Mouse (Mus musculus) heart, embryonic 12.5 days (tissue): ENCODE data around the gene Atxn2. TPM values are rescaled to one million over a fixed set of nuclear protein-coding genes. Genes with fewer than 3 reads are reported as not detected.
"Not testable (repeated sequence)": the region's sequence is repeated elsewhere in the genome, so short reads cannot be mapped to it uniquely, and the experiment has no call there.

Experiments used
- ATAC-seq: fragments of 200-750 bp; cut with Nextera tagmentation; 2 replicates; pipeline ENCODE4 v1.8.0; 2017; ENCODE audit warnings: moderate TSS enrichment, moderate library complexity; ENCODE audit not compliant: insufficient number of reproducible peaks, low FRiP score
- H3K27ac ChIP-seq: fragments of 300-500 bp; sonication (generic); 2 replicates; pipeline ENCODE4 v1.5.1; 2016; ENCODE audit warnings: mild to moderate bottlenecking, moderate library complexity; ENCODE audit not compliant: poor library complexity, severe bottlenecking
- H3K27me3 ChIP-seq: fragments of 300-500 bp; sonication (generic); replicated peaks from 2 replicates; pipeline ENCODE4 v1.6.1; 2016; ENCODE audit warnings: mild to moderate bottlenecking, moderate library complexity
- H3K36me3 ChIP-seq: fragments of 300-500 bp; sonication (generic); 2 replicates; pipeline ENCODE4 v1.6.1; 2016; ENCODE audit warnings: mild to moderate bottlenecking, moderate library complexity
- H3K4me1 ChIP-seq: fragments of 300-500 bp; sonication (generic); replicated peaks from 2 replicates; pipeline ENCODE4 v1.6.1; 2016; ENCODE audit warnings: mild to moderate bottlenecking
- H3K4me2 ChIP-seq: fragments of 300-500 bp; sonication (generic); 2 replicates; pipeline ENCODE4 v1.6.1; 2016; ENCODE audit warnings: mild to moderate bottlenecking, moderate library complexity
- H3K4me3 ChIP-seq: fragments of 300-500 bp; sonication (generic); 2 replicates; pipeline ENCODE4 v1.5.1; 2016; ENCODE audit warnings: mild to moderate bottlenecking
- H3K9ac ChIP-seq: fragments of 300-500 bp; sonication (generic); 2 replicates; pipeline ENCODE4 v1.6.1; 2016; ENCODE audit warnings: mild to moderate bottlenecking, moderate library complexity
- H3K9me3 ChIP-seq: fragments of 300-500 bp; sonication (generic); replicated peaks from 2 replicates; pipeline ENCODE4 v1.6.1; 2016; ENCODE audit warnings: mild to moderate bottlenecking, moderate library complexity
- WGBS: fragments of 180-500 bp; shearing (Covaris S2); methylation state at CpG from one replicate; pipeline ENCODE4 v1.1.7; 2016; 5-methylcytosine and 5-hydroxymethylcytosine counted together
- polyA plus RNA-seq: library from polyadenylated mRNA; unstranded; fragments of >200 nt; fragmentation: Nextera tagmentation; extraction: Ambion mirVana; gene quantifications from 2 replicates; pipeline ENCODE4 v1.2.1, GENCODE M21; 2016

The Atxn2 gene
- polyA plus RNA-seq, 1 experiment from 2014 or later, result 83.2 TPM

DNA sequence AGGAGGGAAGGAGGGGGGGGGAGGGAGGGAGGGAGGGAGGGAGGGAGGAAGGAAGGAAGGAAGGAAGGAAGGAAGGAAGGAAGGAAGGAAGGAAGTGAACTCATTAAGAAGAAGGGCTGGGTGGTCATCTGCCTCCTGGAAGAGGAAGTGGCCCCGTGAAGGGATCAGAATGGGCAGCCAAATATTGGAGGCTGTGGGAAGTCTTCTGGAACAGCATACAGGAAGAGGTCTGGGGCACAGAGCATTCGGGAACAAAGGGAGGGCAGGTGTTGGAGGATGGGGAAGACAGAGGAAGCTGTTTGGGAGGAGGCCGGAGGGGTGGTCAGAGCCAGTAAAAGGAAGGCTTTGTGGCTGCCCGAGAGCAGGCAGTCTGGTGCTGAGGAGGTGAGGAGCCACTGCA, 134.2 kb downstream of the Atxn2 start:
- peak overlapping the region; percentile 10; the same call in 1 of the 2 replicates for H3K9ac ChIP-seq
- H3K9me3 ChIP-seq, result no peaks in the 10 kb centered on the region
- H3K27me3 ChIP-seq, result peaks cover 15% of the 10 kb centered on the region
- no peak overlapping the region for H3K27ac ChIP-seq
- H3K4me2 ChIP-seq, result no peak overlapping the region
- H3K4me3 ChIP-seq, result no peak overlapping the region
- ATAC-seq, result no peak
- peaks cover 31% of the 10 kb centered on the region for H3K4me1 ChIP-seq
- WGBS, result 21% methylated on average over 4 of the region's 4 CpGs
- H3K36me3 ChIP-seq, result no peaks in the 10 kb centered on the region

DNA sequence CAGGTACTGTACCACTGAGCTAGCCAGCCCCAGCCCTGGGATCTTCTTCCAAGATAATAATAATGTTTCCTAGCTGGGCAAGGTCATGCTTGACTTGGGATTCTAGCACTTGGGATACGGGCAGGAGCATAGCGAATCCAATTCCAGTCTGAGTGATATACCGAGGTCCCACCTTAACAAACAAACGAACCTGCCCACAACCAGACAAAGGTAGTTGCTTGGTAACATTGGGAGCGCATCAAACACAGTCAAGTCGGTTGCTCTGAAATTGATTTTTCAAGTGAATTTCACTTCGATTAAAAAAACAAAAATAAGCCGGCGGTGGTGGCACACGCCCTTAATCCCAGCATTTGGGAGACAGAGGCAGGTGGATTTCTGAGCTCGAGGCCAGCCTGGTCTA, 135.2 kb downstream of the Atxn2 start:
- Histone ChIP-seq H3K27ac (no peak overlapping the region), H3K4me3 (no peak overlapping the region), H3K9me3 (no peaks in the 10 kb centered on the region), H3K27me3 (peaks cover 15% of the 10 kb centered on the region), H3K9ac (no peak overlapping the region), H3K36me3 (no peaks in the 10 kb centered on the region; the same call in 1 of the 2 replicates), H3K4me2 (no peak overlapping the region), H3K4me1 (peaks cover 40% of the 10 kb centered on the region)
- ATAC-seq, result no peak
- 67% methylated on average over 11 of the region's 11 CpGs for WGBS

DNA sequence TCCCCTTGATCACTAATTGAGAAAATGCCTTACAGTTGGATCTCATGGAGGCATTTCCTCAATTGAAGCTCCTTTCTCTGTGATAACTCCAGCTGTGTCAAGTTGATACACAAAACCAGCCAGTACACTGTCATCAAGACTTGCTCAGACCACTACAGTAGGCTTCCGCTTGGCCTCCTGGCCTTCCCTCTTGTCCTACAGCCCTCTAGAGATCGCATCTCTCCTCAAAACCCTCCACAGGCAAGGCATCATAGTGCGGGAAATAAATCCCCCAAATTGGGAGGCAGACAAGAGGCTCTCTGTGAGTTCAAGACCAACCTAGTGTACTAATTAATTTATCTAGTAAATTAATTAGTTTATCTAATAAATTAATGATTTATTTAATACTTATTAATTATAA, 136.1 kb downstream of the Atxn2 start:
- H3K9me3 ChIP-seq, H3K4me2 ChIP-seq, ATAC-seq, H3K9ac ChIP-seq, H3K27ac ChIP-seq, H3K36me3 ChIP-seq, H3K4me3 ChIP-seq: not testable (repeated sequence)
- 78% methylated on average over 3 of the region's 3 CpGs for WGBS
- peaks cover 15% of the 10 kb centered on the region for H3K27me3 ChIP-seq
- peaks cover 46% of the 10 kb centered on the region for H3K4me1 ChIP-seq

DNA sequence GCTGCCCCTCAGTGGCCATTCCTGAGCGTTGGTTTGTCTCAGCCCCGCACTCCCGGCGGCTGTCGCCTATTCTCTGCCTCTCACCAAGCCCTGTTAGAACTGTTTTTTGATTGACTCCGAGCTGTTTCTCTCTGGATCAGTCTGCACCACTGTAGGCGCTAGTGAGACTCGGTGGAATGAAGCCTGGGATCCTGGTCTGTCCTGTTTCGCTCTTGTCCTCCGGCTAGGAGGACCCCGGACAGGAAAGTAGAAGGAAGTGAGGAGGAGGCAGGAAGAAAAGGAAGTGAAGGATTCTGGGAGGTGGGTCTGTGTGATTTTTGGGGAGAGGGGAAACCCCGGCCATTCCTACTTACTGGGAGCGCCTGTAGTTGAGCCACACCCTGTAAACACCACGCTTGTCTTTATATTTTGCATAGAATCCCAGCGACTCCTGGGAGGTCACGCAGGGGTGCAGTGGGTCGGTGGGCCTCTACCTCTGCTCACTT, 136.9 kb downstream of the Atxn2 start:
- Histone ChIP-seq H3K9me3 (no peaks in the 10 kb centered on the region), H3K4me3 (peak overlapping the region; percentile 89), H3K4me2 (peak overlapping the region; percentile 85), H3K9ac (peak overlapping the region; percentile 92), H3K4me1 (peaks cover 42% of the 10 kb centered on the region), H3K36me3 (peaks cover 17% of the 10 kb centered on the region), H3K27ac (peak overlapping the region; percentile 83), H3K27me3 (peaks cover 14% of the 10 kb centered on the region)
- under 1% methylated on average over 17 of the region's 17 CpGs for WGBS
- peak; percentile 34 for ATAC-seq

DNA sequence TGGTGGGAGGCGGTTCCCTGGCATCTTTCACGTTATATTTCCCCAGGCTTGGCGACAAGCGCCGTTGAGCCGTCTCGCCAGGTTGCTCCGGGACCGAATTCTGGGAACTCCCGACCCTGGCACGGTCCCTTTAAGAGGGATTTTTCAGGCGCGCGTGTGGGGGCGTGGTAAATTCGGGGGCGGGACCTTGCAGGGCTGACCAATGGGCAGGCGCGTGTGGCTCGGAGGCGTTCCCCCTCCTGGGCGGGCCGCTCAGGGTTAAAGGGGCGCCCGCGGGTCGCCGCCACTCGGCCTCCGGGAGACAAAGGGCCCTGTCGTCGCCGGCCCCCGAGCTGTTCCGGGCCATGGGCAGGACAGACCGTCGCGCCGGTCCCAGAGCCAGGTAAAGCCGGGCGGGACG, 137.6 kb downstream of the Atxn2 start, which contains the start of gene Pheta1:
Gene Pheta1 (plus strand): TSS at position 242 of the 400 bp plus-strand sequence.
- Histone ChIP-seq H3K4me3 (peak within 1 kb of the TSS; percentile 89), H3K4me1 (peaks cover 42% of the 10 kb centered on the region), H3K36me3 (peaks cover 24% of the 10 kb centered on the region), H3K9me3 (no peaks in the 10 kb centered on the region), H3K27me3 (peaks cover 7% of the 10 kb centered on the region), H3K27ac (peak within 1 kb of the TSS; percentile 83), H3K4me2 (peak within 1 kb of the TSS; percentile 85), H3K9ac (peak within 1 kb of the TSS; percentile 92)
- under 1% methylated on average over 38 of the region's 42 CpGs for WGBS
- peak; percentile 93 for ATAC-seq

DNA sequence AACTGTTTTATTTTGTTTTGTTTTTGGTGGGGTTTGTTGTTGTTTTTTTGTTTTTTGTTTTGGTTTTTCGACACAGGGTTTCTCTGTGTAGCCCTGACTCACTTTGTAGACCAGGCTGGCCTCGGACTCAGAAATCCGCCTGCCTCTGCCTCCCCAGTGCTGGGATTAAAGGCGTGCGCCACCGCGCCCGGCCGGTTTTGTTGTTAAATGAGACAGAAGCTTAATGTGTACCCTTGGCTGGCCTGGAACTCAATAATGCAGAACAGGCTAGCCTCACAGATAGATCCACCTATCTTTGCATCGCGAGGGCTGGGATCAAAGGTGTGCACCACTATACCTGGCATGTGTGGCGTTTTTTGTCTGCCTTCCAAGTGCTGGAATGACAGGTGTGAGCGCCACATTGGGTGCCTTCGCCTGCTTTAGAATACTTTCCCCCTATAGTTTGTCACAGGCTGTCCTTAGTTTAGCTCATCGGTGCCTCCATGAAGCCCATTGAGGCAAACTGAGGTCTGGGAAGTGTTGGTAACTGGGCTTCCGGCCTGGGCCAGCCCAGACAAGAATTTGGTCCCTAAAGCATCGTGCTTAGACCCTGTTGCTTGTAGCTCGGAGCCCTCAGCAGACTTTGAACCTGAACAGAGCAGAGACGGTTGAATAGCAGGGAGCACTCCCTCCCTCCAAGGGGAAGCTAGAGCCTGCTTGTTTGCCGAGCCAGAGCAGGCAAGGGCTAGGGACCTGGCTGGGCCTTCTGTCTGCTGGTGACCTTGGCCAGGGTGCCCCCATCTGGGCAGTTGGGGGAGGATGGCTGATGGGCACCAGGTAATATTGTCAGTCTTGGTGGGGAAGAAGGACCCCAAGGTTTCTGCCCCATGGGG, 138.6 kb downstream of the Atxn2 start:
- ATAC-seq, result no peak
- H3K4me1 ChIP-seq, result peaks cover 46% of the 10 kb centered on the region
- H3K4me2 ChIP-seq, result peak overlapping the region; percentile 85
- no peaks in the 10 kb centered on the region for H3K9me3 ChIP-seq
- H3K27ac ChIP-seq, result no peak overlapping the region
- H3K36me3 ChIP-seq, result peaks cover 33% of the 10 kb centered on the region
- 35% methylated on average over 20 of the region's 20 CpGs for WGBS
- peak overlapping the region; percentile 89 for H3K4me3 ChIP-seq
- peak overlapping the region; percentile 92 for H3K9ac ChIP-seq
- no peaks in the 10 kb centered on the region; the same call in 1 of the 2 replicates for H3K27me3 ChIP-seq

DNA sequence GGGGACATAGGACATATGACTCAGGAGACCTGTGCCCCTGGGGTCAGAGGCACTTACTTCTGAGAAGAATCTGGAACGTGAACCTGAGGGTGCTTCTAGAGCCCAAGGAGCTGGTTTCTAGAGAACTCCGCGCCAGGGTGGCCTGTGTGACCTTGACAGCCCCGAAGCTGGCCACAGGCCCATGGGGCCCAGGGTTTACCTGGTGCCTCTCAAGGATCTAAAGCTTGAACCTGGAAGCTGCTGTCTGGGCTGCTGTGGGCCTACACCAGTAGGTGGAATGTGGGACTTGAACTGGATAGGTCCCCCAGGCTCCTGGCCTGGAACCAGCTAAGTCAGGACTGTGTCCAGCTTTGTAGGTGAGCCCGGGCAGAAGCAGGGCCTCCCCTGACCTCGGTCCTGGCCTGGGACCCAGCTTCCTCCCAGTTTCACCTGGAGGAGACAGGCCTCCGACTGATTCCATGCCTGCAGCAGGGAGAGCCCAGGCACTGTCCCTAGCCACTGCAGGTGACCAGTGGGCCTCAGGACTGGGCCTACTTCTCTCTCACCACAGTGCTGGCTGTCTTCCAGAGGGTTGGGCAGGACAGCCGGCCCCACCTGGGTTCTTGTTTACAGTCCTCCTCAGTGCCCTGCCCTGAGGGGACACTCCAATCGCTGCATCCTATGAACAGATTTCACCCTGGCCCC, 142.4 kb downstream of the Atxn2 start:
- Histone ChIP-seq H3K27ac (no peak overlapping the region), H3K9ac (no peak overlapping the region), H3K4me1 (peaks cover 49% of the 10 kb centered on the region), H3K9me3 (0 out of 2 replicates have a peak, but pooled peaks cover 3% of the 10 kb centered on the region), H3K4me3 (no peak overlapping the region), H3K36me3 (peaks cover 41% of the 10 kb centered on the region), H3K27me3 (no peaks in the 10 kb centered on the region), H3K4me2 (no peak overlapping the region)
- ATAC-seq, result no peak
- WGBS, result 86% methylated on average over 9 of the region's 9 CpGs

DNA sequence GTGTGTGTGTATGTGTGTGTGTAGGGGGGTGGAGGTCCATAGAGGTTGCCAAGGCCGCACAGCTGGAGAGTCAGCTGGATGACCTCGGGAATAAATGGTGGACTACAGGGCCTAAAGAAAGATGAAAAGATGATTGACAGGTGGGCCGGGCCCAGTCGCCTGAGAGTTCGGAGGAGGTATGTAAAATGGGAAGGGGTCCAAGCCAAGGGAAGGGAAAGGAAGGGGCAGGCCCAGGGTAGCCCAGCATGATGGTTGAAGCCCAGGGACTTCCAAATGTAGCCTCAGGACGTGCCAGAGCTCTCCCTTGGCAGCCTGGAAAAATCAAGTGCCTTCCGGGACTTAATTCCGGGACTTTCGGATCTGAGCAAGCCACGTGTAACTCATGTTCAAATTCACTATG, 143.6 kb downstream of the Atxn2 start:
- no peaks in the 10 kb centered on the region for H3K27me3 ChIP-seq
- 0 out of 2 replicates have a peak, but pooled peaks cover 3% of the 10 kb centered on the region for H3K9me3 ChIP-seq
- no peak for ATAC-seq
- H3K36me3 ChIP-seq, result peaks cover 41% of the 10 kb centered on the region
- no peak overlapping the region for H3K27ac ChIP-seq
- no peak overlapping the region for H3K4me3 ChIP-seq
- H3K4me1 ChIP-seq, result peaks cover 45% of the 10 kb centered on the region
- WGBS, result 79% methylated on average over 10 of the region's 10 CpGs
- H3K4me2 ChIP-seq, result no peak overlapping the region
- H3K9ac ChIP-seq, result no peak overlapping the region

DNA sequence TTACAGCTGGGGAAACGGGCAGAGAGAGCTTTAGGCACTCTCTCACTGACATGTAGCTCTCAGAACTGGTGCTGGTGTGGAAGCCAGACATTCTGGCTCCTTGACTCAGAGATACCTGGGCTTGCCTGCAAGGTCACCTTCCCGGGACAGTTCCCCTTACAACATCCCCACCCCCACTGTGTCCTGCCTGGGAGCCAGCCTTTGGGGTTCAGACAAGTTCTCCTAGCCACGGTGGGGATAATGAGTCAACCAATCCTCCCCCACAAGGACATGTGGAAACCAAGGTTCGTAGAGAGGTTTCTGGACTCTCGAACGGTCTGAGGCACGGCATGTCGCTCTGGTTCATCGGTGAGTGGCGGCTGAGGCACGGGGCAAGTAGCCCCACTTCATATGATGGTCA, 145.6 kb downstream of the Atxn2 start:
- no peak for ATAC-seq
- 69% methylated on average over 11 of the region's 11 CpGs for WGBS
- Histone ChIP-seq H3K4me2 (no peak overlapping the region), H3K36me3 (peaks cover 51% of the 10 kb centered on the region), H3K4me1 (peaks cover 25% of the 10 kb centered on the region), H3K27me3 (no peaks in the 10 kb centered on the region), H3K27ac (no peak overlapping the region), H3K9ac (no peak overlapping the region), H3K4me3 (no peak overlapping the region), H3K9me3 (peaks cover 12% of the 10 kb centered on the region; the same call in 1 of the 2 replicates)

DNA sequence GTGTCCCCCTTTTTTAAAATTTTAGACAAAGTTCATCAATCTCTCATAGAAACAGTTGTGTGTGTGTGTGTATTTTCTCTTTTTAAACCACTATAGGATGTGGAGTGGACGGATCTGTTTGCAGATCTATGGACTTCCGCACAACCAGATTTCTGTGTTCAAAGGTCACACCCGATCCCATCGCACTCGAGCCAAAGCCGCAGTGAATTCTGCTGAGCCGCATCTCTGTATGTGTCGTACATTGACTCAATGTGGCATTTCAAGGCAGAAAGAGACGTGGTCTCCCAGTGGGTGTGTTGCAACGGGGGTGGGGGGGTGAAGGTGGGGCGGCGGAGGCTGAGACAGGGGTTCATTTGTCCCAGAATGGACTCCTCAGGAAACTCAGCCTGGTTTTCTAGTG, 147.3 kb downstream of the Atxn2 start:
- Histone ChIP-seq H3K4me1 (peaks cover 17% of the 10 kb centered on the region), H3K27ac (no peak overlapping the region), H3K4me2 (no peak overlapping the region), H3K9me3 (peaks cover 12% of the 10 kb centered on the region; the same call in 1 of the 2 replicates), H3K36me3 (peaks cover 34% of the 10 kb centered on the region), H3K9ac (no peak overlapping the region), H3K4me3 (no peak overlapping the region), H3K27me3 (no peaks in the 10 kb centered on the region)
- WGBS, result 87% methylated on average over 12 of the region's 12 CpGs
- ATAC-seq, result no peak

DNA sequence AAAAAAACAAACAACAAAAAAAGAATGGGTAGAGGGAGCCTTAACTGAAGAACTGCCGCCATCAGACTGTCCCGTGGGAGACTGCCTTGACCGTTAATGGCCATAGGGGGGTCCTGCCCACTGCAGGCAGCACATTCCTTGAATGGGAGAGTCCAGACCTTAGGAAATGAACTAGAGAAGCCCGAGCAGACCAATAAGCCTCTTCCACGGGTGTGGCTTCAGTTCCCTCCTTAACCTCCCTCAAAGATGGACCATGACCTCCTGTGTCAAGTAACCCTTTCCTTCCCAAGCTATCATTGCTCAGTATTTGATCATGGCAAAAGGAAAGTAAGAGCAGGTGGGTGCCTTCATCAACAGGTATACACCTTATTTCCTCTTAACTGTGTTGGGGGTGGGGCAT, 150.8 kb downstream of the Atxn2 start:
- H3K36me3 ChIP-seq, result peaks cover 17% of the 10 kb centered on the region
- peaks cover 12% of the 10 kb centered on the region; the same call in 1 of the 2 replicates for H3K9me3 ChIP-seq
- H3K27ac ChIP-seq, result no peak overlapping the region
- peaks cover 8% of the 10 kb centered on the region for H3K4me1 ChIP-seq
- H3K27me3 ChIP-seq, result peaks cover 2% of the 10 kb centered on the region; the same call in 1 of the 2 replicates
- H3K9ac ChIP-seq, result no peak overlapping the region
- no peak overlapping the region for H3K4me3 ChIP-seq
- H3K4me2 ChIP-seq, result no peak overlapping the region
- WGBS, result 43% methylated on average over 5 of the region's 5 CpGs
- ATAC-seq, result no peak
